Mouse (Mus musculus) layer of hippocampus, adult 8-10 months (tissue): ENCODE data around the gene Oas3. TPM values are rescaled to one million over a fixed set of nuclear protein-coding genes. Genes with fewer than 3 reads are reported as not detected.

Experiments
- DNase-seq, 2 experiments: peaks; one replicate each; pipeline ENCODE4 v3.0.0; 2022; ENCODE audit warnings: low spot score in 2 of 2
- total RNA-seq, 4 experiments: library from RNA; stranded (reverse); gene quantifications; 2 replicates each; pipeline ENCODE4 v1.2.4; 2022

Gene Oas3
- total RNA-seq, 4 experiments from 2014 or later, result 0.09 to 0.30 TPM; not detected in 2

- no peak for DNase-seq
These were observed 73.0 kb downstream of the Oas3 start for GRCm38 (mm10) chr5:120704421-120704820.

DNA sequence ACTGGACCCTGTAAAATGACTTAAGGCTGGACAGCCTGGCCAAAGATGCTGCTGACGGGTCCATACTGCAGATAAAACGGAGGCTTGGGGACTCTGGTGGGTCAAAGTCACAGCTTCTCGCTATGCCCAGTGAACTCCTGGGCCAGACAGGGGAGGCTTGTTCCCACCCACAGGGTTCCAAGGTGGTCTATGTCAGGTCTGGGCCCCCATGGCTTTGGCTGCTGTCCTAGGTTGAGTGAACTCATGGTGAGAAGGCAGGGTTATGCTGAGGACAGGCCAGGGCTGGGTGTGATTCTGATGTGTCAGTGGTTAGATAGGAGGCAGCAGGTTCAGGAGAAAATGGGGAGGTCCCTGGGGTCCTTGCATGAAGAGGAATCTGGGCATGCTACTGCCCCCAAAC, 73.8 kb downstream of the Oas3 start:
- no peak for DNase-seq

Other genes with a start within 250 kb of the Oas3 start
- 10 to 100 TPM; 38.2 to 43.8 (median 41.1) TPM for gene Tpcn1, start 189.0 kb downstream of the Oas3 start, total RNA-seq
- 1 to 10 TPM; 1.2 to 1.6 (median 1.5) TPM for gene Iqcd, start 188.6 kb downstream of the Oas3 start, total RNA-seq
- gene Rita1, start 165.1 kb downstream of the Oas3 start, total RNA-seq, result 10 to 100 TPM; 22.1 to 27.3 (median 24.7) TPM
- 10 to 100 TPM; 32.8 to 37.1 (median 35.7) TPM for gene Ddx54, start 164.9 kb downstream of the Oas3 start, total RNA-seq
- under 1 TPM in 2 of 4 experiments, not detected in 2; 0.50 to 0.56 TPM for gene Cfap73, start 143.4 kb downstream of the Oas3 start, total RNA-seq
- 100 to 1,000 TPM in 2 of 4 experiments, 10 to 100 TPM in 2; 84.4 to 112 (median 96.9) TPM for gene Rasal1, start 128.8 kb downstream of the Oas3 start, total RNA-seq
- gene Dtx1, start 65.7 kb downstream of the Oas3 start, total RNA-seq, result 10 to 100 TPM; 62.9 to 71.1 (median 66.9) TPM
- under 1 TPM; 0.12 to 0.65 (median 0.40) TPM for gene Oas2, start 27.8 kb downstream of the Oas3 start, total RNA-seq
- not detected for gene Oas1e, start 17.9 kb upstream of the Oas3 start, total RNA-seq
- gene Oas1c, start 34.9 kb upstream of the Oas3 start, total RNA-seq, result 1 to 10 TPM in 1 of 4 experiments, under 1 TPM in 3; 0.12 to 1.2 (median 0.65) TPM
- gene Oas1f, start 69.7 kb upstream of the Oas3 start, total RNA-seq, result not detected
- not detected for gene Oas1h, start 83.8 kb upstream of the Oas3 start, total RNA-seq
- gene Oas1g, start 110.0 kb upstream of the Oas3 start, total RNA-seq, result under 1 TPM in 1 of 4 experiments, not detected in 3; 0.84 TPM
- 1 to 10 TPM in 2 of 4 experiments, under 1 TPM in 2; 0.31 to 2.4 (median 0.74) TPM for gene Oas1a, start 129.9 kb upstream of the Oas3 start, total RNA-seq
- not detected for gene Oas1d, start 136.9 kb upstream of the Oas3 start, total RNA-seq
- 100 to 1,000 TPM; 199 to 216 (median 211) TPM for gene Rph3a, start 232.4 kb upstream of the Oas3 start, total RNA-seq